Mouse (Mus musculus) sigmoid colon, adult 10 weeks (tissue): Measurements from ENCODE around the gene Slc27a1. TPM values are rescaled to one million over a fixed set of nuclear protein-coding genes. Genes with fewer than 3 reads are reported as not detected.

Source experiments
- polyA plus RNA-seq: library from polyadenylated mRNA; stranded (reverse); fragments of 350-450 nt; fragmentation: Illumina TruSeq; extraction: RNeasy Lipid Tissue Mini Kit (QIAGEN cat#74804); gene quantifications from one replicate; pipeline ENCODE4 v1.2.3, GENCODE M21; 2014; ENCODE audit warnings: low read depth, low replicate concordance

The Slc27a1 gene
- 2.5 TPM for polyA plus RNA-seq

DNA sequence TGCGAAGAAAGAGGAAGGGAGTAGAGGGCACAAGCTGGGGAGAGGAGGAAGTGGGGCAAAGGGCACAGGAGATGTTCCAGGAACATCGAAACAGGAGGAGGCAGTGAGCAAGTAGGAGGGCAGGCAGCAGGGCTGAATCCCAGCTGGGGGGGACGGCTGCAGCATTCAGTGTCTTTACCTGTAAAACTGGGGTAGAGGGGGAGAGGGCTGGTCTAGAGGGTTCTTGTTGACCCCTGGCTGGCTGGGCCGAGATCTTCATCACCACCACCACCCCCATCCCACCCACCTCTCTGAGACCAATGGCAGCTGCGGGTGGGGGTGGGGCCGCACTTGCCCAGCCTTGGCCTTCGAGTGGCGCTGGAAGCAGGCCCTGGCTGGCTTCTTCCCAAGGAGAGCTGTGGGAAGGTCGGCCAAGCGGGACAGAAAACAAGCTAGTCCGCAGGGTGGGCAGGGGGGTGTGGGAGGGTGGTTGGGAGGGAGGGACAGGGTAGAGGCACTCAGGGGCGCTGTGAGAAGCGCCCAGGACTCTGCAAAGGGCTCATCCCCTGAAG lies at the start of gene Slc27a1:
Gene Slc27a1, plus strand, starts transcription at position 496 of the 551 bp plus-strand sequence.

DNA sequence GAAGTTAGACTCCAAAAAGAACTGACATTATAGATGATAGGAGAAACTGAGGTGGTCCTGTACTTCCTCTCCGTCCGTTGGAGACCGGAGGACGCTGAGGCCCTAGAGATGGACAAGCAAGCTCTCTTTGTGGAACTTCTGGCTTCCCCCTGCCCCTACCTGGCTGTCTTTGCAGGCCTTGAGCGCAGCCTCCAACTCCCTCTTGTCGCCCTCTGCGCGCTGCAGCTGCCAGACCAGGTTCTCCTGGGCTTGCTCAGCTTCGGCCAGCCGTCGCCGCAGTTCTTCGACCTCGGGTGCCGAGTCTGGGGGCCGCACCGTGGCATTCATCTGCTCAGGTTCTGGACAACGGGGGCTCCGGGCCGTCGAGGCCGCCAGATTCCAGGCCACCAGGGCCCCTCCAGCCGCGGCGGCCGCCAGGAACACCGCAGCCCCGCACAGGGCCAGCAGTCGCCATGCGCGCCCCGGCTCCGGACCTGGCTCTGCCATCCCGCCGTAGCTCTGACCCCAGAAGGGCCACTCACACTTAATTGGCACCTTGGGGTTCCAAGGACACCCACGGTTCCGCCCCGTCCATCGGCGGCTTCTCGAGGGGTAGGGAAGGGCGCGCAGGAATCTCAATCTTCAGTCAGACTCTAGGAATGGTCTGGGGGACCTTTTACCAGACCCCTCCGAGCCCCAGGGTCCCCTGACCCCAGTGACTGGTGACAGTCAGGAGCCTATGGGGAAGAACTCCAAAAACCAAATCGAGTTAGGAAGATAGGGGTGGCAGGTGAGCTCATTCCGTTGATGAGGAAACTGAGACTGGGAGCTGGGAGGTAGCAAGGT lies 43.2 kb upstream of the Slc27a1 start, which contains the start of gene Ccdc194:
Gene Ccdc194, minus strand, starts transcription at position 486 of the 825 bp plus-strand sequence.

DNA sequence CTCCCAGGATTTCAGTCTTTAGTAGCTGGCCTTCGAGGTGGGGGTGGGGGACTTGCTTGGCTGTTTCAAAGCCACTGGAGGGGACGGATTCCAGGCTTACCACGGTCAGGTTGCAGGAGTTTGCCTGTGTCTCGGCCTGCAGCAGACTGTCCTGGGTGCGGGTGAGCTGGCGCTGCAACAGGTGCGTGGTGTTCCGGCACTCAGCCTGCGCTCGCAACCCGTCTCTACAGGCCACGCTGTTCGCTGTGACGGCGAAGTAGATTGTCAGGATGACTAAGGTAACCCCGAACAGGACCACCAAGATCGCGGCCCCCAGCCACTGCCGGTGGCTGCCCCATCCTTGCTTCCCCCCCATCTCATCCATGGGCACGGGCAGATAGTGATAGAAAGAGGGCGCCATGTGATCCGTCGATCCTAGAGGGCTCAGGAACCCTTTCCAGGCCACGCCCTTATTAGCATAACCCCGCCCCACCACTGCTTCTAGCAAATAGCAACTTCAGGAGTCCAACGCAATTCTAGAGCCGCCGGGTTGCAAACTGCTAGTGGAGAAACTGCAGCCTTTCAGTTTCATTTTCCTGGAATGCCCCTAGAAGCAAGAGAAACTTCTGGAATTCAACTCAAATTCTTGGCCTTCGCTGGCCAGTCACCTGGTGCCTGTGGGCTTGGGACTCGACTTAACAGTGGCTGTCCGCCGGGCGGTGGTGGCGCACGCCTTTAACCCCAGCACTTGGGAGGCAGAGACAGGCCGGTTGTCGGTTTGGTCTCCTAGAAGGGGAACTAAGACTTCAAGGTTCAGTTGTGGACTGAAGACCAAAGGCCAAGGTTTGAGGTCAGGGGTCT lies 31.4 kb upstream of the Slc27a1 start, which contains the start of gene Bst2:
Gene Bst2, minus strand, starts transcription at position 429 of the 840 bp plus-strand sequence.

DNA sequence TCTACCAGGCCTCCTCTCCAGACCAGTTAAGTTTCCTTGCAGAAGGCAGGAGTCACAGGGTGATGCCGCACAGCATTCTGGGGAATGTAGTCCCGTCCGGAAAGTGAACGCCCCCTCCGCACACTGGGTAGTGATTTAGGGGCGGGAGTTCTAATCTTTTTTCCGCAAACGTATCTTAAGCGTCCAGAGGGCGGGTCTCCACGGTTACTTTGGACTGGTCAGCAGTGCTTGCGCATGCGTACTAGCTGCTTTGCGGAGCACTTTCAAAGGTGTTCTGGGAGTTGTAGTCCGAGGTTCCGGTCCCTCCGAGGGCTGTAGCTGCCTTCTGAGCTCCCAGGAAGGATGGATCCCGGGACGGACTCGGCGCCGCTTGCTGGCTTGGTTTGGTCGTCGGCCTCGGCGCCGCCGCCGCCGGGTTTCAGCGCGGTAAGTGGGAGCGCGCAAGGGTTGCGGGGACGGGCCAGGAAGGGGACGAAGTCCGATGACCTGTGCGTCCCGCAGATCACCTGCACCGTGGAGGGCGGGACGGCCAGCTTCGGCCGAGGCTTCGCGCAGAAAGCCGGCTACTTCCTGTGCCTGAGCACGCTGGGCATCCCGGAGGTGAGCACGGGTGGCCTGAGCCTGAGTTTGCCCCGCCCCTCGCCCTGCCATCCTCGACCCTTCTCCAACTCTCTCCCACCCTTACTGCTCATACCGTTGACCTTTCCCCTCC lies 25.9 kb upstream of the Slc27a1 start, which contains the start of gene Mvb12a:
Gene Mvb12a, plus strand, starts transcription at position 291 of the 712 bp plus-strand sequence.

DNA sequence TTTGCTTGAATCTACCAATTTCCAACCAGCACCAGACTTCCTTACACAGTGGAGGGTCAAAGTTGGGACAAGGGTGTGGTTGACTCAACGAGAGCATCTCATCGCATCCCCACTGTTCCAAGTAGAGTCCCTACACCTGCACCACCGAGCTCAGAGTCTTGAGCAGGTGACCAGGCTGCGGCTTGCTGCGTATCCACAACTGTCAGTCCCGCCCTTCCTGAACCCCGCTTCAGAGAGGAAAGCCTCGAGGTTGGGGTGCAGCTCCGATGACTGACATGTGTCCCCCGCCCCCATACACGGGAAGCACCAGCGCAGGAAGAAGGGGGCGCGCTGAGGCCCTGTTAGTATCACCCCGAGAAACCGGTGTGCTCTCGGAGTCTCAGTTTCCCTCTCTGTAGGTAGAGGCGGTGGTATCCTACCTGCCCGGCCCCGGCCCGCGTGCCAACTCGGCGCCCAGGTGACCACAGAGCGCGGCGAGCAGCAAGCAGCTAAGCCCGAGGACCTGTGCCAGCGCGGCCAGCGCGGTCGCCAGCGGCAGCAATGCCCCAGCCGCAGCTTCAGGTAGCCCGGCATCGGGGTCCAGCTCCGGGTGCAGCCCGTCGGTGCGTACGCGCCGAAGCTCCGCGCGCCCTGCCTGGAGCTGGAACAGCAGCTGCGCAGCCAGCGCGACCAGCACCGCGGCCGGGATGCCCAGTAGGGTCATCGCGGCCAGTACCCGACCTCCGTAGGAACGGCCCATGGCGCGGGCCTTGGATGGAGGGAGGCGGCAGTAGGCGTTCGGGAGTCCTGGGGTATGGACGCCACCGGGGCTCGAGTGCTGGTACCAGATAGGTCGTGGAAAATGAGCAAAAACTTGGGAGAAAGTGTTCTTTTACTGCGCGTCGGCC lies 10.4 kb upstream of the Slc27a1 start, which contains the start of gene Tmem221:
Gene Tmem221, minus strand, starts transcription at position 801 of the 887 bp plus-strand sequence.

GRCm38 (mm10) chr8:71566501-71566900 lies 2.2 kb upstream of the Slc27a1 start, which contains the start of gene Nxnl1:
Gene Nxnl1 (minus strand): TSS chr8:71566601.

DNA sequence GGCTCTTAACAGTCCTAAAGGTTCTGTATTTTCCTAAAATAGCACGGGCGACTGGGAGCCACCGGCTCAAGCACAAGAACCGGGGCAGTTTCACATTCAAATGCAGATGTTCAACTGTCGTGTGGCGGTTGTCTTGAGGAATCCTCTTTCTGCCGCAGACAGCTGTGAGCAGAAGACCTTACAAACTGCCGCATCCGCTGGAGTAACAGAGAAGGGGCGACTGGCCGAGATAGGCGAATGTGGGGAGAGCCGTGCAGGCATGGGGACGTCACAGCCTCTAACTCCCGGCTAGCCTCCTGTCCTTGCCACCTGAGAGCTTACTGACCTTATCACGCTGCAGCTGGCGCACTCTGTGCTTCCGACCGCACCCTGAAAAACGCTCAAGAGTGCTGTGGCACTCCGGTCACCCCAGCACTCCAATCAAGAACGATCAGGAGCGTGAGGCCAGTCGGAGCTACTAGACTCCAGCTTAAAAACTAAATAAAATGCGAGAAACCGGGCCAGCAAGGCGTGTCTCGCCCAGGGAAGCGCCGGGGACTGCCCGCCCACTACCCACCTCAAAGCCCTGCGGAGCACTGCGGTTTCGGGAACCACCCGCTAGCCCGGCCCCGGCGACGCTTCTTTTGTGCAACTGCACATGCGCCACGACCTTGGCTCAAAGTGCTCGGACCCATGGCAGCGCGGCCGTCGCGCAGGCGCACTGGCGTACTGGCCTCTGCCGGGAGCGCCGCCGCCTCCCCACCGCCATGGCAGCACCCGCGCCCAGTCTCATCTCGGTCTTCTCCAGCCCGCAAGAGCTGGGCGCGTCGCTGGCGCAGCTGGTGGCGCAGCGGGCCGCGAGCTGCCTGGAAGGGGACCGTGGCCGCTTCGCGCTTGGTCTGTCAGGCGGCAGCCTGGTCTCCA lies 23.0 kb downstream of the Slc27a1 start, which contains the start of gene Pgls:
Gene Pgls, plus strand, starts transcription at position 706 of the 903 bp plus-strand sequence.

GRCm38 (mm10) chr8:71597451-71597850 lies 28.8 kb downstream of the Slc27a1 start, which contains the start of gene Fam129c:
Gene Fam129c (plus strand): TSS chr8:71597648.

GRCm38 (mm10) chr8:71610822-71611651 lies 42.4 kb downstream of the Slc27a1 start, which contains the start of gene Colgalt1:
Gene Colgalt1 (plus strand): TSS chr8:71610998.

Other genes with a start within 250 kb of the Slc27a1 start
- gene Use1, start 202.0 kb upstream of the Slc27a1 start, polyA plus RNA-seq, result 3.3 TPM
- 4.4 TPM for gene Ocel1, start 197.6 kb upstream of the Slc27a1 start, polyA plus RNA-seq
- 3.3 TPM for gene Nr2f6, start 186.9 kb upstream of the Slc27a1 start, polyA plus RNA-seq
- 1.1 TPM for gene Ushbp1, start 173.1 kb upstream of the Slc27a1 start, polyA plus RNA-seq
- 9.8 TPM for gene Babam1, start 172.0 kb upstream of the Slc27a1 start, polyA plus RNA-seq
- gene Ankle1, start 162.9 kb upstream of the Slc27a1 start, polyA plus RNA-seq, result 1.8 TPM
- gene Abhd8, start 105.2 kb upstream of the Slc27a1 start, polyA plus RNA-seq, result 0.32 TPM
- gene Mrpl34, start 103.9 kb upstream of the Slc27a1 start, polyA plus RNA-seq, result 8.3 TPM
- gene Dda1, start 99.7 kb upstream of the Slc27a1 start, polyA plus RNA-seq, result 2.8 TPM
- gene Ano8, start 82.9 kb upstream of the Slc27a1 start, polyA plus RNA-seq, result 2.6 TPM
- gene Gtpbp3, start 80.8 kb upstream of the Slc27a1 start, polyA plus RNA-seq, result 2.2 TPM
- gene Plvap, start 57.1 kb upstream of the Slc27a1 start, polyA plus RNA-seq, result 2.2 TPM
- not detected for gene Ccdc194, start 43.2 kb upstream of the Slc27a1 start, polyA plus RNA-seq
- gene Bst2, start 31.4 kb upstream of the Slc27a1 start, polyA plus RNA-seq, result 1.5 TPM
- gene Mvb12a, start 26.0 kb upstream of the Slc27a1 start, polyA plus RNA-seq, result 3.3 TPM
- gene Tmem221, start 10.0 kb upstream of the Slc27a1 start, polyA plus RNA-seq, result not detected
- gene Nxnl1, start 2.3 kb upstream of the Slc27a1 start, polyA plus RNA-seq, result not detected
- gene Pgls, start 23.3 kb downstream of the Slc27a1 start, polyA plus RNA-seq, result 0.76 TPM
- gene Fam129c, start 28.8 kb downstream of the Slc27a1 start, polyA plus RNA-seq, result 1.0 TPM
- gene Colgalt1, start 42.1 kb downstream of the Slc27a1 start, polyA plus RNA-seq, result 44.9 TPM
- 0.35 TPM for gene Unc13a, start 102.9 kb downstream of the Slc27a1 start, polyA plus RNA-seq
- not detected for gene Jak3, start 107.4 kb downstream of the Slc27a1 start, polyA plus RNA-seq
- gene Insl3, start 120.3 kb downstream of the Slc27a1 start, polyA plus RNA-seq, result not detected
- 169 TPM for gene B3gnt3, start 132.9 kb downstream of the Slc27a1 start, polyA plus RNA-seq
- gene Fcho1, start 156.8 kb downstream of the Slc27a1 start, polyA plus RNA-seq, result 0.38 TPM